Mouse (Mus musculus): ENCODE results near the gene Thsd4. TPM values are rescaled to one million over a fixed set of nuclear protein-coding genes. Genes with fewer than 3 reads are reported as not detected.

The Thsd4 gene
- polyA plus RNA-seq, 1 experiment, result 0.65 TPM

DNA sequence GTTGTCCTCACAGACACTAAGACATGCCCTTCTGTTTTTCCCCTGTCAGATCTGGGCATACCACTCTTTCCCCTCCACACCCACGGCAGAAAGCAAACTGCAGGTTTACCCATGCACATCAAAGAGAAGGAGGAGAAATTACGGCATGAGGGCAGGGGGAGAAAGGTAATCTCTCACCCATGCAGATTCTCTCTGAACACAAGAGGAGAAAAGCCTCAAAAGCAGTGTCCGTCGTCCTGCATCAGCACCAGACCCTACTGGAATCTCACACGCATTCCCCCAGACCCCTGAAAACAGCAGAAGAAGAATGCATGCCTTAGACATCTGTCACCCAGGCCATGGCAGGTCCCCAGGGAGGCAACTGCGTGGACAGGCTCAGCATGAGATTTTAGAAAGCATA lies 381.4 kb downstream of the Thsd4 start:
- TF ChIP-seq GATA1 (IDR thresholded peaks at IDR 0.05; ENCODE audit: borderline replicate concordance, low read length), result no peak
- TF ChIP-seq FLI1 (IDR thresholded peaks at IDR 0.05; ENCODE audit: low read length), result no peak
- Histone ChIP-seq H3K9me3 (no peaks in the 10 kb centered on the region), H3K4me3 (replicated peaks) (no peak overlapping the region), H3K36me3 (replicated peaks; ENCODE audit: low read length) (no peaks in the 10 kb centered on the region), H3K4me1 (no peaks in the 10 kb centered on the region), H3K27me3 (replicated peaks) (peaks cover 14% of the 10 kb centered on the region)

DNA sequence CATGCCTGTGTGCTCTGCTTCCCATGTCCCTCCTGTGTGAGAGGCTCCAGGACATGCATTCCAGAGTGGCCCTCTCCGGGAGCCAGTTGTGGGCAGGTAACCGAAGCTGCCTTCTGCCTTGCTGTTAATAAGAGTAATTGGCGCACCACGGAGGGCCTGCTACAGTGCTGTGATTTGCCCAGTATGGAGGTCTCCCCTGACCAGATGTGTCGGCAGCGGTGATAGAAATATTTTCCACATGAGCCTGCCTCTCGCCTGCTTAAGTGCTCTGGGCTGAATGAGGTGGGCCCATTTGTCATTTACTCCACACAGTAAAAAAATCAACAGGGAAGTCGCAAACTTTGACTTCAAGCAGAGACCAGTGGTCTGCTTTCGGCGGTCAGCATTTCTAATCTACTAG lies 382.4 kb downstream of the Thsd4 start:
- H3K27me3 ChIP-seq (replicated peaks), result peaks cover 12% of the 10 kb centered on the region
- H3K9me3 ChIP-seq, result no peaks in the 10 kb centered on the region
- TF ChIP-seq GATA1 (IDR thresholded peaks at IDR 0.05; ENCODE audit: borderline replicate concordance, low read length) (no peak), FLI1 (IDR thresholded peaks at IDR 0.05; ENCODE audit: low read length) (no peak)
- no peaks in the 10 kb centered on the region for H3K4me1 ChIP-seq
- H3K36me3 ChIP-seq (replicated peaks; ENCODE audit: low read length), result no peaks in the 10 kb centered on the region
- H3K4me3 ChIP-seq (replicated peaks), result no peak overlapping the region

DNA sequence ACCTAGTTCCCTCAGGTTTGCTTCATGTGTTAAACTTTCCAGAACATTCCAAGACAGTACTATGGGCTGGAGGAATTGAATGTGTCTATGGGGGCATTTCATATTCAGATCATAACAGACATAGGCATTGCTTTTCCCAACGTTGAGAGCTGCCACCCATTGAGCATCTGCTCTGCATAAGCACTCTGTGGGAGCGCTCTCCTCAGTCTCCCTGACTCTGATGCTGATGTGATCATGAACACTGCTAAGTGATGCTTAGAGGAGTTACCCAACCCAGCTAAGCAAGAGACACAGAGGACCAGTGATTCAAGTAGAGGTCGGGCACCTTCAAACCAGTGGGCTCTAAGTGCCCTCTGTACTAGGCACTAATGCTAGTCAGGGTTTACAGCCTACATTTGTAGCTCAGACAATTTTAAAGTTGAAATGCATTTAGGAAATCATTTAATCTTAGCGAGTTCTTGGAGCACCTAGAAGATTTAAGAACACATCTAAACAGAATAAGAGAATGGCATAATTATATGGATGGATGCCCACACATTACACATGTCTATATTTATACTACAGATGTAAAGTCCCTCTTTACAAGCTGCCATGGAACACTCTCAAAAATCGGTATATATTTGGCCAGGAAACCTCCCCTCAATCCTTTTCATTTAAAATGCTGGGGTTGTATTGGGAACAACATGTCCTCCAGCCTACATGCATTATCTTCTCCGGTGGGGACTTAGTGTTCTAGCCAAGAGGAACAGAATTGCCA lies 392.4 kb downstream of the Thsd4 start:
- TF ChIP-seq GATA1 (IDR thresholded peaks at IDR 0.05; ENCODE audit: borderline replicate concordance, low read length), result no peak
- no peak for TF ChIP-seq FLI1 (IDR thresholded peaks at IDR 0.05; ENCODE audit: low read length)
- Histone ChIP-seq H3K36me3 (replicated peaks; ENCODE audit: low read length) (no peaks in the 10 kb centered on the region), H3K4me1 (no peaks in the 10 kb centered on the region), H3K9me3 (0 out of 2 replicates have a peak, but pooled peaks cover 4% of the 10 kb centered on the region), H3K4me3 (replicated peaks) (no peak overlapping the region), H3K27me3 (replicated peaks) (peaks cover 10% of the 10 kb centered on the region)

DNA sequence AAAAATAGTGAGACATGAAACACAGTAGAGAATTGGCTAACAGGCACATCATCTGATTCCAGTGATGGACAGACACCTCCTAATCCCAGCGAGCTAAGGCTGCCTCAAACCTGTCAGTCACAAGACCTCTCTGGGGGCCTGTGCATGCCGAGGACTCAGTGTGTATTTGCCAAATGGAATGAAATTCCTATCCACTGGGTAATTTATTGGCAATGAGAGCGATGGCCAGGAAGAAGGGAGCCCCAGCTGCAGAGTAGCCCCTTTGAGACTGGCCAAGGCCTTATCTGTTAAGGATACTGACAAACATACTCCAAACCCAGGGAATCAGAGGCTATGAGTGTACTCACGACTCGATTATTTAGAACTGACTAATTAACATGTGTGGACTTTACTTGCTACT lies 394.9 kb downstream of the Thsd4 start:
- Histone ChIP-seq H3K4me3 (replicated peaks) (no peak overlapping the region), H3K9me3 (0 out of 2 replicates have a peak, but pooled peaks cover 4% of the 10 kb centered on the region), H3K36me3 (replicated peaks; ENCODE audit: low read length) (no peaks in the 10 kb centered on the region), H3K27me3 (replicated peaks) (peaks cover 10% of the 10 kb centered on the region), H3K4me1 (no peaks in the 10 kb centered on the region)
- no peak for TF ChIP-seq GATA1 (IDR thresholded peaks at IDR 0.05; ENCODE audit: borderline replicate concordance, low read length)
- TF ChIP-seq FLI1 (IDR thresholded peaks at IDR 0.05; ENCODE audit: low read length), result no peak

GRCm38 (mm10) chr9:60124102-60124501 lies 397.7 kb downstream of the Thsd4 start:
- TF ChIP-seq FLI1 (IDR thresholded peaks at IDR 0.05; ENCODE audit: low read length) (no peak), GATA1 (IDR thresholded peaks at IDR 0.05; ENCODE audit: borderline replicate concordance, low read length) (no peak)
- H3K4me3 ChIP-seq (replicated peaks), result no peak overlapping the region
- peaks cover 6% of the 10 kb centered on the region for H3K27me3 ChIP-seq (replicated peaks)
- H3K4me1 ChIP-seq, result no peaks in the 10 kb centered on the region
- H3K36me3 ChIP-seq (replicated peaks; ENCODE audit: low read length), result no peaks in the 10 kb centered on the region
- H3K9me3 ChIP-seq, result peaks cover 12% of the 10 kb centered on the region; the same call in 1 of the 2 replicates

DNA sequence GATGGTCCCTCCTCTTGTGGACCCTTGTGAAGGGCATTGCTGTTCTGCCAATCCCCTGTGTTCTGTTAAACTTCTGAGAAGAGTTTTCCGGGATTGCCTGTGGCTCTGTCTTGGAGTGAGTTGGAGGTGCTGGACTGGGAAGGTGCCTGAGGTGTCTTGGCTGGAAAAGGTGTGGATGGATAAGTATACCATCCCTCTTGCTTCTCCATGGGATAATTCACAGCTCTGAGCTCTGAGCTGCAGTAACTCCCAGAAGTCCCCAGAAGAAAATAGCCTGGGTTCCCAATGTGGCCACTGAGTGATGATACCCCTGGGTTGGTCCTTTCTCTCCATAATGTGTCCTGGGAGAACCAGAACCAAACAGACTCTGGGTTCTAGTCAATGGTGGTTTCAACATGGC lies 398.8 kb downstream of the Thsd4 start:
- Histone ChIP-seq H3K27me3 (replicated peaks) (peaks cover 5% of the 10 kb centered on the region), H3K9me3 (peaks cover 12% of the 10 kb centered on the region; the same call in 1 of the 2 replicates), H3K36me3 (replicated peaks; ENCODE audit: low read length) (no peaks in the 10 kb centered on the region), H3K4me3 (replicated peaks) (no peak overlapping the region), H3K4me1 (no peaks in the 10 kb centered on the region)
- no peak for TF ChIP-seq FLI1 (IDR thresholded peaks at IDR 0.05; ENCODE audit: low read length)
- no peak for TF ChIP-seq GATA1 (IDR thresholded peaks at IDR 0.05; ENCODE audit: borderline replicate concordance, low read length)

DNA sequence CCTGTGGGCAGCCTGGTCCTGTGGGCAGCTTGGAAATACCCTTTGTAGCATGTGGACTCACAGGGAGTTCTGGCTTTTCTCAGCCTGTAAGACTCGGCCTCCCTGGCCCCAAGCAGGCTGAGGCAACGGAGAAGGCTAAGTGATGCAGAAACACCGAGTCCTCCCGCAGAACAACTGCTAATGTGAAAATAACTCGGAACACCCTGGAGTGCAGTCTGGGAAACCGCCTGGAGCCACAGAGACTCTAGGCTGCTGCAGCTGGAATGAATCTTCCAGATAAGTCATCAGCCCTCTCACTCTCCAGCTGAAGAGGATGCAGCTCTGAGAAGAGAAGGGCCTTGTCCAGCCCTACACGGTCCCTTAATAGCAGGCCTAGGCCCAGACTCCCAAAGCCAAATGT lies 402.0 kb downstream of the Thsd4 start:
- Histone ChIP-seq H3K4me3 (replicated peaks) (no peak overlapping the region), H3K9me3 (peaks cover 8% of the 10 kb centered on the region; the same call in 1 of the 2 replicates), H3K36me3 (replicated peaks; ENCODE audit: low read length) (no peaks in the 10 kb centered on the region), H3K27me3 (replicated peaks) (no peaks in the 10 kb centered on the region), H3K4me1 (no peaks in the 10 kb centered on the region)
- TF ChIP-seq GATA1 (IDR thresholded peaks at IDR 0.05; ENCODE audit: borderline replicate concordance, low read length), result no peak
- no peak for TF ChIP-seq FLI1 (IDR thresholded peaks at IDR 0.05; ENCODE audit: low read length)

GRCm38 (mm10) chr9:60117831-60118230 lies 404.0 kb downstream of the Thsd4 start:
- no peaks in the 10 kb centered on the region for H3K27me3 ChIP-seq (replicated peaks)
- no peak for TF ChIP-seq GATA1 (IDR thresholded peaks at IDR 0.05; ENCODE audit: borderline replicate concordance, low read length)
- TF ChIP-seq FLI1 (IDR thresholded peaks at IDR 0.05; ENCODE audit: low read length), result no peak
- H3K4me1 ChIP-seq, result no peaks in the 10 kb centered on the region
- H3K36me3 ChIP-seq (replicated peaks; ENCODE audit: low read length), result no peaks in the 10 kb centered on the region
- H3K4me3 ChIP-seq (replicated peaks), result no peak overlapping the region
- H3K9me3 ChIP-seq, result peaks cover 8% of the 10 kb centered on the region; the same call in 1 of the 2 replicates

DNA sequence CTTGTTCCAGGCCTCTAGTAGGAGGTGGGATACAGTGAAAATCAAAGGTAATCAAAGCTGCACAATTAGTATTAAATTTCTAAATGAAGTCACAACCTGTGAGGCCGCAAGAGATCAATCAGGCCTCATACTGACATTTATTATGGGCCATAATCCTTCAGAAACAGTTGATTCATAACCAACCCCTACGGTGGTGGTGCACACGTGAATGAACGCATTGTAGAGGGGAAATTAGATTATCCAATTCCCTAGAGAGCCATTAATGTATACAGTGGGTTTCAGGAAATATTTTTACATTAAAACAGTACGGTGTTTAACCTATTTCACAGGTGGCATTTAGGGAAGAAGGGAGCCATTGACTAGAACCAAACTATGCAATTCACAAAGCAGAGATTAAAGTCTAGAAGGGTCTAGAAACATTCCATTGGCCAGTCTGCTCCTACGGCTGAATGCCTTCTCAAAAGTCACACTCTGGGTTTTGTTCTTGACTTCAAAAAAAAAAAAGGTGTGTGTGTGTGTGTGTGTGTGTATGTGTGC lies 406.1 kb downstream of the Thsd4 start:
- no peaks in the 10 kb centered on the region for H3K4me1 ChIP-seq
- H3K4me3 ChIP-seq (replicated peaks), result no peak overlapping the region
- no peaks in the 10 kb centered on the region for H3K36me3 ChIP-seq (replicated peaks; ENCODE audit: low read length)
- peaks cover 8% of the 10 kb centered on the region; the same call in 1 of the 2 replicates for H3K9me3 ChIP-seq
- peaks cover 2% of the 10 kb centered on the region for H3K27me3 ChIP-seq (replicated peaks)
- TF ChIP-seq FLI1 (IDR thresholded peaks at IDR 0.05; ENCODE audit: low read length) (no peak), GATA1 (IDR thresholded peaks at IDR 0.05; ENCODE audit: borderline replicate concordance, low read length) (no peak)

DNA sequence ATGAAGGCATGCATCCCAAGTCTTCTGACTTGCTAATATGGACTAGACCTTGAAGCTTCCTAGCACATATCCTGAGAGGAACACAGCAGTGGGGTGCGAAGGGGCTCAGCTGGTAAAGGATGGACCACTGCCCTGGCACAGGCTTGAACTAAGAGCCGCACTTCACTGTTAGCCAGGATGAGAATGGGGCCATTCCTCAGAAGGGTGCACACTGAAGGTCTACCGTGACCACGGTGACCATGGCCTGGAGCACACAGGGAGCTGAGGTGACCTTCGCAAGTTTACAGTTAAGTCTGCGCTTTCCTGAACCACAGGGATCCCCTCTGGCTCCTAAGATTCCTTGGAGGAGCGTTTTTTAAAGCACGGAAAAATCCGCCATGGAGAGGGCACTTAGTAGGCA lies 406.5 kb downstream of the Thsd4 start:
- Histone ChIP-seq H3K4me1 (no peaks in the 10 kb centered on the region), H3K9me3 (peaks cover 4% of the 10 kb centered on the region; the same call in 1 of the 2 replicates), H3K36me3 (replicated peaks; ENCODE audit: low read length) (no peaks in the 10 kb centered on the region), H3K4me3 (replicated peaks) (no peak overlapping the region), H3K27me3 (replicated peaks) (peaks cover 2% of the 10 kb centered on the region)
- TF ChIP-seq GATA1 (IDR thresholded peaks at IDR 0.05; ENCODE audit: borderline replicate concordance, low read length) (no peak), FLI1 (IDR thresholded peaks at IDR 0.05; ENCODE audit: low read length) (no peak)
